Mouse (Mus musculus) intestine, postnatal 0 days (tissue): ENCODE measurements around the gene Tuba3b. TPM values are rescaled to one million over a fixed set of nuclear protein-coding genes. Genes with fewer than 3 reads are reported as not detected.

ENCODE experiments used
- ATAC-seq: fragments of 200-750 bp; cut with Nextera tagmentation; 2 replicates; pipeline ENCODE4 v1.8.0; 2017; ENCODE audit warnings: mild to moderate bottlenecking, moderate TSS enrichment, moderate library complexity
- H3K27ac ChIP-seq: fragments of 300-500 bp; sonication (generic); 2 replicates; pipeline ENCODE4 v1.5.1; 2014; ENCODE audit warnings: mild to moderate bottlenecking, low read depth, low read length, moderate library complexity
- H3K27me3 ChIP-seq: fragments of 300-500 bp; sonication (generic); replicated peaks from 2 replicates; pipeline ENCODE4 v1.6.1; 2014; ENCODE audit warnings: low read length, mixed read lengths; ENCODE audit not compliant: control insufficient read depth, insufficient read depth
- H3K36me3 ChIP-seq: fragments of 300-500 bp; sonication (generic); 2 replicates; pipeline ENCODE4 v1.6.1; 2014; ENCODE audit warnings: mild to moderate bottlenecking, moderate library complexity; ENCODE audit not compliant: control insufficient read depth, insufficient read depth
- H3K4me1 ChIP-seq: fragments of 300-500 bp; sonication (generic); replicated peaks from 2 replicates; pipeline ENCODE4 v1.6.1; 2014; ENCODE audit warnings: antibody characterized with exemption, low read length, mixed read lengths; ENCODE audit not compliant: control insufficient read depth, insufficient read depth
- H3K4me2 ChIP-seq: fragments of 300-500 bp; sonication (generic); replicated peaks from 2 replicates; pipeline ENCODE4 v1.6.1; 2014; ENCODE audit warnings: low read depth, mild to moderate bottlenecking, moderate library complexity
- H3K4me3 ChIP-seq: fragments of 300-500 bp; sonication (generic); 2 replicates; pipeline ENCODE4 v1.5.1; 2014; ENCODE audit warnings: low read depth, low read length
- H3K9ac ChIP-seq: fragments of 300-500 bp; sonication (generic); 2 replicates; pipeline ENCODE4 v1.6.1; 2014; ENCODE audit warnings: mild to moderate bottlenecking, low read depth, low read length
- H3K9me3 ChIP-seq: fragments of 300-500 bp; sonication (generic); 2 replicates; pipeline ENCODE4 v1.6.1; 2016; ENCODE audit warnings: mixed run types; ENCODE audit not compliant: control insufficient read depth
- CTCF ChIP-seq: sonication (generic); IDR thresholded peaks from 2 replicates; pipeline ENCODE4 v1.5.1; 2016; ENCODE audit warnings: low read depth, mild to moderate bottlenecking, control low read depth, antibody characterized with exemption, moderate library complexity
- WGBS: fragments of 180-500 bp; shearing (Covaris S2); extraction: QIAGEN DNeasy Blood & Tissue Kit; methylation state at CpG from one replicate; pipeline ENCODE4 v1.1.7; 2014; 5-methylcytosine and 5-hydroxymethylcytosine counted together
- polyA plus RNA-seq: library from polyadenylated mRNA; unstranded; fragments of >200 nt; fragmentation: Nextera tagmentation; extraction: Ambion mirVana; gene quantifications from 2 replicates; pipeline ENCODE4 v1.2.1, GENCODE M21; 2015

Gene Tuba3b
- polyA plus RNA-seq, 1 experiment from 2014 or later, result not detected

GRCm38 (mm10) chr6:145614219-145614618 is 1.3 kb upstream of the Tuba3b start, which contains the start of gene Lmntd1:
Gene Lmntd1 (minus strand): TSS chr6:145614319.
- Histone ChIP-seq H3K27ac (no peak within 1 kb of the TSS), H3K4me1 (no peaks in the 10 kb centered on the region), H3K27me3 (no peaks in the 10 kb centered on the region), H3K4me3 (no peak within 1 kb of the TSS), H3K9ac (no peak within 1 kb of the TSS), H3K36me3 (no peaks in the 10 kb centered on the region), H3K4me2 (no peak within 1 kb of the TSS), H3K9me3 (no peaks in the 10 kb centered on the region)
- 64% methylated on average over 7 of the region's 7 CpGs for WGBS
- TF ChIP-seq CTCF, result no peak
- ATAC-seq, result no peak

- Histone ChIP-seq H3K4me2 (no peak overlapping the region), H3K9ac (no peak overlapping the region), H3K4me3 (no peak overlapping the region), H3K4me1 (no peaks in the 10 kb centered on the region), H3K27me3 (no peaks in the 10 kb centered on the region), H3K27ac (no peak overlapping the region), H3K36me3 (no peaks in the 10 kb centered on the region), H3K9me3 (no peaks in the 10 kb centered on the region)
- 68% methylated on average over 5 of the region's 5 CpGs for WGBS
- no peak; the same call in 1 of the 2 replicates for TF ChIP-seq CTCF
- no peak for ATAC-seq
Observed at GRCm38 (mm10) chr6:145616402-145617229, 1.1 kb downstream of the Tuba3b start.

- no peak overlapping the region for H3K4me3 ChIP-seq
- no peaks in the 10 kb centered on the region for H3K36me3 ChIP-seq
- H3K9me3 ChIP-seq, result no peaks in the 10 kb centered on the region
- no peak for ATAC-seq
- H3K27ac ChIP-seq, result no peak overlapping the region
- no peak overlapping the region for H3K9ac ChIP-seq
- no peak overlapping the region for H3K4me2 ChIP-seq
- H3K27me3 ChIP-seq, result no peaks in the 10 kb centered on the region
- no peaks in the 10 kb centered on the region for H3K4me1 ChIP-seq
- no peak for TF ChIP-seq CTCF
- 79% methylated on average over 4 of the region's 4 CpGs for WGBS
Observed at GRCm38 (mm10) chr6:145623141-145623540, 7.6 kb downstream of the Tuba3b start.

DNA sequence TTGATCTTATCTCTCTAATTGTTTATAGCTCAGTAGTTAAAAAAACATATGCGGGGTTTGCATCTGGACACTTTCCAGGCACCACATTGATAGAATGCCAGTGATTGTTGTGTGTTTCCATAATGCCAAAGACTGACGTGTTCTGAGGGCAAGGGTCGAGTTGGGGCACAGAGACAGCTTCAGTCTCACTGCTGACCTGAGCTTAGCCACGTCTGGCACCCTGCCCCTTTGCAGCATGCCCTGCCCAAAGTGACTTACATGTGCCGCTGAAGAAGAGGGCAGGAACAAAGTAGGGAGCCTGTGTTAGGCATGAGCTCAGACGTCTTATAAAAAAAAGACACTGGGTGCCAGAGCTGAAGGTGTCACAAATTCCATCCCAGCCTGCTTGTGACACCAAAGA is 14.7 kb downstream of the Tuba3b start:
- Histone ChIP-seq H3K9me3 (no peaks in the 10 kb centered on the region), H3K4me1 (no peaks in the 10 kb centered on the region), H3K36me3 (no peaks in the 10 kb centered on the region), H3K4me3 (no peak overlapping the region), H3K4me2 (no peak overlapping the region), H3K27me3 (no peaks in the 10 kb centered on the region), H3K27ac (no peak overlapping the region), H3K9ac (no peak overlapping the region)
- no peak for ATAC-seq
- no peak for TF ChIP-seq CTCF
- WGBS, result 46% methylated on average over 6 of the region's 6 CpGs

GRCm38 (mm10) chr6:145634454-145634853 is 18.9 kb downstream of the Tuba3b start:
- no peaks in the 10 kb centered on the region for H3K9me3 ChIP-seq
- H3K36me3 ChIP-seq, result no peaks in the 10 kb centered on the region
- no peak for ATAC-seq
- 83% methylated on average over 2 of the region's 2 CpGs for WGBS
- no peaks in the 10 kb centered on the region for H3K27me3 ChIP-seq
- no peak overlapping the region for H3K4me2 ChIP-seq
- no peak overlapping the region for H3K9ac ChIP-seq
- no peaks in the 10 kb centered on the region for H3K4me1 ChIP-seq
- no peak overlapping the region for H3K27ac ChIP-seq
- no peak for TF ChIP-seq CTCF
- H3K4me3 ChIP-seq, result no peak overlapping the region

- Histone ChIP-seq H3K27ac (no peak overlapping the region), H3K9me3 (0 out of 2 replicates have a peak, but pooled peaks cover 3% of the 10 kb centered on the region), H3K27me3 (no peaks in the 10 kb centered on the region), H3K9ac (no peak overlapping the region), H3K4me3 (no peak overlapping the region), H3K36me3 (no peaks in the 10 kb centered on the region), H3K4me1 (no peaks in the 10 kb centered on the region), H3K4me2 (no peak overlapping the region)
- WGBS, result 63% methylated on average over 4 of the region's 4 CpGs
- no peak for TF ChIP-seq CTCF
- no peak for ATAC-seq
Observed at GRCm38 (mm10) chr6:145636682-145637081, 21.1 kb downstream of the Tuba3b start.
